Mouse (Mus musculus): ENCODE results near the gene Nfyc.

The Nfyc gene

DNA sequence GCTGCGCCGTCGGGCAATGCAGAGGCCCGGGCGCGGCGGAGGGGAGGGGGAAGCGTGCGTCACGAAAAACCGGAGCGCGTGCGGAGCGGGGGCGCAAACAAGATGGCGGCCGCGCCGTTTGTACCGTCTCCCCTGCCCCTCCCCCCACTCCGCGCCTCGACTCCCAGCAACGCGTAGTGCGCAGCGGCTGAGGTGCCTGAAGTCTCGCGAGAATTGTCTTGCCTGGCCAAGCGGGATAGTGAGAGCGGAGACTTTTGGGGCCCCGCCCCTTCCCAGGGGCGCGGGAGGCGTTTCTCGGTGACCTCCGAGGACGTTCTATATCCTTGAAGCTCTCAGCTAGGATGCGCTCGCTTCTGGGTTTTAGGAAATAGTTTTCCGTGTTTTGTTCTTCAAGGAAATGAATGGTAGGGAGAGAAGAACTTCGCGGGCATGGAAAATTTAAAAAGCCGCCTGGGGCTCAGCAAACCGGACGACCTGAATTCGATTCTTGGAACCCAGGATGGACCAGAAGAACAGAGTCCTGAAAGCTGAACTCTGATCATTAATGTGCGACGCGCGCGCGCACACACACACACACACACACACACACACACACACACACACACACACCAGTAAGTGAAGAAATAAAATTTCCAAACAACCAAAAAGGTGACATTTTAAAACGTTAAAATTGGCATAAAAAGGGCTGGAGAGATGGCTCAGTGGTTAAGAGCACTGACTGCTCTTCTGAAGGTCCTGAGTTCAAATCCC is 5.6 kb downstream of the Nfyc start:
- DNase-seq (ENCODE audit: low spot score) = peak; percentile 95

- DNase-seq (ENCODE audit: low spot score) = peak; percentile 88
Measured at GRCm38 (mm10) chr4:120825100-120825553, 6.2 kb downstream of the Nfyc start.

DNA sequence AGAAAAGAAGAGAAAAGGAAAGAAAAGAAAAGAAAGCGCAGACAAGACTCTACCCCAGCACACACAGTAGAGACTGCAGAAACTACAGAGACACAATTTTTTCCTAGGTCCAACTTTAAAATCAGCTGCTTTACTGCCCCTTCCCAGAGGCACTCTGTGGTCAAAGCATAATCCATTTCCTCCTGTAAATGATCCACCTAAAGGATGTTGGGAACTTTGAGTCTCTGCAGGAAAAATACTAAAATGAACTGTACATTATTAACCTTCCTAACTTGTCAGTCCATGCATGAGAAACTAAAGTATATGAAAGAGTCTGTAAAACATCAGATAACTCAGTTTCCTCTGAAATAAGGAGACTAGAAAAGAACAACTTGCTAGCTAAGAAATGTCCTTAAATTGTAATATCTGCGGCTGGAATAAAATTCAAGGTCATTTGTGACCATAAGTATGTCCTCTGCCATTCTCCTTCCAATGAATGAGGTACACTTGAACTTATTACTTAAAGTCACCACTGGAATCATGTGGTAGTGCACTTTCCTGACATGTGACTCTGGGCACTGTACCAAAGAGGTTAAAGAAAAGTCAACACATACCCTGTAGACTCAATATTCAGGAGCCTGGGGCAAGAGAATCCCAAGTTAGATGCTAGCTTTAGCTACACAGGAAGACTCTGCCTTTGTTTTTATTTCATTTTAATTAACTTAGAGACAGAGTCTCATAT is 9.0 kb downstream of the Nfyc start:
- no peak for DNase-seq (ENCODE audit: low spot score)

DNA sequence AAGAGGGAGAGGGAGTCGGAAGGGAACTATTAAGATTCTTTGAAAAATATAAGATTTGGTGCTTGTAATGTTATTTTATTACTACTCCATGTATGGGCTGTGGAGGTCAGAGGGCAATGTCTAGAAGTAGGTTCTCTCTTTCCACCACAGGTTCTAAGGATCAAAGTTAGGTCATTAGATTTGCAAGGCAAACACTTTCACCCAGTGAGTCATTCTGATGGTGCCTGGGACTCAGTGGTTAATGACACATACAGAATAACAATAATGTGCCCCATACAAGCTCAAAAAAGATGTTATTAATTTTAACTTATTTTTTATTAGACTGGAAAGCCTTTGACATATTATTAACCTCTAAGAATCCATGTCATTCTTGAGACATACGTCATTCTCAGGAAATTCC is 11.5 kb downstream of the Nfyc start:
- no peak for DNase-seq (ENCODE audit: low spot score)

DNA sequence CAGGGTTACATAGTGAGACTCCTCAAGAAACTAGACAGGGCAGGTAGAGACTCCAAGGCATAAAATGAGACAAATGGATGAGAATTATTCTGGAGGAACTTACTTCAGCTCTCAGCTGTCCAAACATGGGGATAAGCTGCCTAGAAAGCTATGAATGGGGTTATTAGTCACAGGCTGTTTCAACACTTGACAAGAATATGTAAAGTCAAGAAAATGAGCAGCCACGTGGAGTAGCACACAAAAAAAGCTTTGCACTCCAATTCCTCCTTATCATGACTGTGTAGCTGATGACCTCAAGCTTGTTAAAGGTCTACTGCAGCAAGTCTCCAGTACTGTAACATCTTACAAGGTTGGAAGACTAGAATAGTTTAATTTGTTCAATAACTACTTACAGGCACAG is 12.1 kb downstream of the Nfyc start:
- no peak for DNase-seq (ENCODE audit: low spot score)

DNA sequence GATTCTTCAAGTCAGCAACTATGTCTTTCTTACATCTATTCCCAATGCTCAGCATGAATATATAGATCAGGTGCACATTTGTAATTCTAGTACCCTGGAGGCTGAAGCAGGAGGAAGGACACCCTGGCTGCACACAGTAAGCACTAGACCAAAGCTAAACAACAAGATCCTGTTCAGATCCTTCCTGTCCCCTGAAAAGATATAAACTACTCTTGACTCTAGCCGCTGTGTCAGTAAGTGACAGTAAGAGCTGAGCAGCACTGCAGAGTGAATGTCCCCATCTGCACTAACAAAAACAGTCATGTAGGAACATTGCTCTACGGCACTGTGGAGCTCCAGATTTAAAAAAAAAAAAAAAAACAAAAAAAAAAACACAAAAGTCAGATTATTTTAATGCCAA is 13.4 kb downstream of the Nfyc start:
- DNase-seq (ENCODE audit: low spot score) = no peak

DNA sequence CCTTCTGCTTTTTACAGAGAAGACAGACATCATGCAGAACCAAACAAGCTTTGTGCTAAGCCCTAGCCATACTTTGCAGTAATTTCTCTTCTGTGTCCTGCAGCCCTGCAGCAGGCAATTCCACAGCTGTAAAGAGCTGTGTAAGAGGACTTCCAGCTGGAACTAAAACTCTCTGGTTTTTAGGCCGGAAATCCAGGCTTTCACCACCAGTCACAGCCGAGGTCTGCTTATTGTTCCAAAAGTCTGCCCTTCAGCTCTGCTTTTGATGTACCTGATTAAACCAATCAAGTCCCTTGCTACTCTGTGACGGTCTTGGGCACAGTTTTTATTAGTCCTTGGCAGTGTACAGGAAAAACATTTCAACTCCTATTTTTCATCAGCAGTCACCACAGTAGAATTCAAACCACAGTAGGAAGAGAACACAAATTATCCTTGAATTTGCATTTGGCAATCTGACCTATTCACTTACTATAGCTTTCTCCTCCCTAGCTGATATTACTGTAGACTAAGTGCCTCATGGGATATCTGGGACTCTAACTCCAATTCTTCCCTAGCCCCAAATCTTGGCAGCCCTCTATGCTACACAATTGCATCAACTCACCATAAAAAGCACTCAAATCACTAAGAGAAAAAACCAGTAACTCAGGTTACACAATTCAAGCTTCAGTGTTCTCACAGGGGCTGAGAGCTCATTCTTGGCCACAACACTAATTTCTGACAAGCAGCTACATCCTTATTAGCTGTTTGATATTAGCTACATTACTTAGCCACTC is 14.2 kb downstream of the Nfyc start:
- DNase-seq (ENCODE audit: low spot score) = no peak

DNA sequence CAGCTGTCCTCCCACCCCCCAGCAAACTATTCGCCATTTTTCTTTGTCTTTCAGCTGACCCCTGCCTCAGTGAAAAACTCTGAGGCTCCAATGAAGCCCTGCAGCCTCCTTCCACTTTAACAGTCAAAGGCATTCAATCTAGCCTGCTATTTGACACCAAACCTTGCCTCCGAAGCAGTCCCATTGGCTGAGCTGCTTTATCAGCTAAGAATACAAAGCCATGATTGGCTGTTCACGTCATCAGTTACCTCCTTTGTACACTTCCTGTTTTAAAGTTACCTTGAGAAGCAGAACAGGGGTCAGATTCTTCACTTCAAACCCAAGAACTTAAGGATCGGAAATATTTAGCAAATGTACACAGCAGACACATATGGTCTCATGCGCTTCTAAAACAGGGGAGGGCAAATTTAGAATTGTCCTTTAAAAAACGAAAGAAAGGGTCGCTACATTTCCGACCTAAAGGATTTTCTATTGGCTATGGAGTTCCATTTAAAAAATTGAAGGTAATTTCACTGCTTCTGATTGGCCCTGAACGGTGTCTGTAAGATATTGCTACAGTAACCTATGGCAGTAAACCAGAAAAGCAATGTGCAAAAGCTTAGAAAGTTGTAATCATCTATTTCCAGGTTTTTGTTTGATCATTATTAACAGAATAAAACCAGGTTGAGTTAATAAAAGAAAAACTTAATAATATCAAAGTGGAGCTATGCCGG is 15.6 kb downstream of the Nfyc start:
- DNase-seq (ENCODE audit: low spot score) = peak; percentile 68

GRCm38 (mm10) chr4:120815163-120815562 is 16.2 kb downstream of the Nfyc start:
- no peak for DNase-seq (ENCODE audit: low spot score)

DNA sequence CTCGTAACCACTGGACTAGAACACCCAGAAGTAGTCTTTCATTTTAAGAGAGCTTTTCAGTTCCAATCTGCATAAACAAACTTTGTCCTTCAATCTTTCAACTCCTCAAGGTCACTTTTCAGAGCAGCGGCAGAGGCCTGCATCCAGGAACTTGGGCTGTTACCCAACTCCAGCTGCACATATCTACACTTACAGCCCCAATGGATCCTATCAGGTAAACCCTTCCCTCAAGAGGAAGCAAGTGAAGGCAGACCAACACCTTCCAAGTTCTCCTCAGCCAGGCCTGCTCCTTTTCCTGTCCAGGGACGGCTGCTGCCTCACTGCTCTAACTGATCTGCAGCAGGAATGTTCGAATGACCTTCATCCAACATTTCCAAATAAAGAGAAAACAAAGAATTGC is 17.2 kb downstream of the Nfyc start:
- no peak for DNase-seq (ENCODE audit: low spot score)

- no peak for DNase-seq (ENCODE audit: low spot score)
Measured at GRCm38 (mm10) chr4:120813762-120814161, 17.6 kb downstream of the Nfyc start.

- no peak for DNase-seq (ENCODE audit: low spot score)
Measured at GRCm38 (mm10) chr4:120805816-120806215, 25.6 kb downstream of the Nfyc start.

DNA sequence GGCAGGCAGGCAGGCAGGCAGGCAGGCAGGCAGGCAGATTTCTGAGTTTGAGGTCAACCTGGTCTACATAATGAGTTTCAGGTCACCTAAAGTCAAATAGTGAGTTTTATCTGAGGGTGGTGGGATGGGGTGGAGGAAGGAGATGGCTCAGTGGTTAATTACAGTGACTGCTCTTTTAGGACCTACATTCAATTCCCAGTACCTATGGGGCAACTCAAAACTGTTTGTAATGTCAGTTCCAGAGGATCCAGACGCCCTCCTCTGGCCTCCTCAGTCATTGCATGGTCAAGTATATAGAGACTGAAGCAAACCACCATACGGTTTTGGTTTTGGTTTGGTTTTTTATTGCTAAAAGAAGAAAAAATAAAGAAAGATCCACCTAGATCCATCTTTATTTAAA is 29.9 kb downstream of the Nfyc start:
- peak; percentile 9 for DNase-seq (ENCODE audit: low spot score)

GRCm38 (mm10) chr4:120800691-120801090 is 30.7 kb downstream of the Nfyc start:
- no peak for DNase-seq (ENCODE audit: low spot score)

DNA sequence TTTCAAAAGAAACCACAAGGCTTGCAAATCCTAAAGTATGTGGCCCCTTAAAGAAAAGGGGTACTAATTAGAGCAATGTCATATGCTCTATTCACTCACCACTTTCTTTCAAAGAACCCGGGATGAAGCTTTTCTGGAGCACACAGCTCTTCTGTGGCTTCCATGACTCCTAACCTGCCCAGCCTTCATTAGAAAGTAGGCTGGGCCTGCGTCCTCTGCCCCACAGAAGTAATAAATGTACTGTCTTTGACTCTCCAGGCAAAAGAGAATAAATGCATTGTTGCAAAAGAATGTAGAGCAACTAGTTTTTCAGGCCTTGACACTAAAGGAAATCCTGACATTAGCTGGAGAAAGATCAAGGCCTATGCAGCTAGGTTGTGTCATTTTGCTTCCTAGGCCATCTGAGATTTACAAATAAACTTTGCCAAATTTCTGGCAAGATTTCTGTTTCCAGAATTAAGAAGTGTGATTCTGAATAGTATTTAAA is 31.6 kb downstream of the Nfyc start:
- DNase-seq (ENCODE audit: low spot score) = no peak

DNA sequence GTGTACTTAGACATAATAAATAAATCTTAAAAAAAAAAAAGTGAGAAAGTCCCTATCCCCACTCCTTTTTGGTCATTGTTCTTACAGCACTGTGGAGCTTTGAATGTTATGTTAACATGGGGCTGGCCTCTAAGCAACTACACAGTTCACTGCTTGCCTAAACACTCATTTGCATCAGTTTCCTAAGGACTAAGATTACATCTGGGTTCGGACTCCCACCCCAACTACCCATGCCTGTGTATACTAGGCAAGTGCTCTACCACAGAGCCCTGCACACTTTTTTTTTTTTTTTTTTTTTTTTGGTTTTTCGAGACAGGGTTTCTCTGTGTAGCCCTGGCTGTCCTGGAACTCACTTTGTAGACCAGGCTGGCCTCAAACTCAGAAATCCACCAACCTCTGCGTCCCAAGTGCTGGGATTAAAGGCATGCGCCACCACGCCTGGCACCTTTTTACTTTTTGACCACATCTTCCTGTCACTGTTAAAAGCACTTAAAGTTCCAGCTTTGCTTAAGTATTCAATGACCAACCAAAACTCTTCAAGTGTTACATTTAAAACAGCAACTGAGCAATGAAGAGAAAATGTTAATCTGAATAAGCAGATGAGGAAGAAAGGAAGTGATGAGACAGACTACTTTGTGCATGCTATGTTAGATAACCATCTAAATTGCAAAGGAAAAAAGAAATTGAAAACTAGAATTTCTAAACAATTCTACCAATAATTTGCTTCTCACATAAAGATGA is 33.2 kb downstream of the Nfyc start:
- DNase-seq (ENCODE audit: low spot score) = no peak

- no peak for DNase-seq (ENCODE audit: low spot score)
Measured at GRCm38 (mm10) chr4:120796687-120797086, 34.7 kb downstream of the Nfyc start.

- no peak for DNase-seq (ENCODE audit: low spot score)
Measured at GRCm38 (mm10) chr4:120795646-120796045, 35.7 kb downstream of the Nfyc start.

DNA sequence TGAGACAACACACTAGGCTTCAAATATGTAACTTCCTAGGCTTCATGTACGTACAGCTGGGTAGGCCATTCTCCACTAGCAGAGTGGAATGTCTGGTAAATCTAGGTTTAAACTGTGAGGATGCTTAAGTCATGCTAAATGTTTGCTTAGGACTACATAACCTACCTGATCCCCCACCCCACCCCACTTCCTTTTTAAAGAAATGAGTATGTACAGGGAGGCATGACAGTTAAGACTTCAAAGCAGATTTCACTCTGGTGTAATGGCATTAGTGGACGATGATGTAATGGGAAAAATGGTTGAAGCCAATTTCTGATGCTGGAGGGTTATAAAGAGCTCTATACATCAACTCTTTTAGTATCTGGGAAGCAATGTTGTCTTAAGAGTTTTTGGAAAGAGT is 38.5 kb downstream of the Nfyc start:
- DNase-seq (ENCODE audit: low spot score) = no peak

- DNase-seq (ENCODE audit: low spot score) = no peak
Measured at GRCm38 (mm10) chr4:120790027-120790426, 41.3 kb downstream of the Nfyc start.

DNA sequence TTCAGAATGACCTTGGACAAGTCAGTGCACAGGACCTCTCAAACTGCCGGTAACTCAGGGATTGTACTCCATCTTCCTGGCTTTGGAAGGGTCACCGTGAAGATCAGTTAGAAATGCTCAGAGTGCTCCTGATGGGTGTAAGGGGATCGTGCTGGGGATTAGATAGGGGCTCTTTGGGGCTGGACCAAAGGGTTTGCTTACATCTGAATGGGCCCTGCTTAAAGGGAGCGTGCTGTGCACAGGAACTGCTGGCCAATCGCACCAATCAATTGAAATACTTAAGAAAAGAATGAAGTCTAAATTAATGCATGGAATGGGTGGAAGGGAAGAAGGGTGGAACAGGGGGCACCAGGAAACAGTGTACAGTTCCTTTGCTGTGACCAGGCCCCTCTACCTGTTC is 75.6 kb downstream of the Nfyc start:
- no peak for DNase-seq (ENCODE audit: low spot score)
